8 mouse cellular contexts compared by ENCODE assay signal in the genomic region with DNA sequence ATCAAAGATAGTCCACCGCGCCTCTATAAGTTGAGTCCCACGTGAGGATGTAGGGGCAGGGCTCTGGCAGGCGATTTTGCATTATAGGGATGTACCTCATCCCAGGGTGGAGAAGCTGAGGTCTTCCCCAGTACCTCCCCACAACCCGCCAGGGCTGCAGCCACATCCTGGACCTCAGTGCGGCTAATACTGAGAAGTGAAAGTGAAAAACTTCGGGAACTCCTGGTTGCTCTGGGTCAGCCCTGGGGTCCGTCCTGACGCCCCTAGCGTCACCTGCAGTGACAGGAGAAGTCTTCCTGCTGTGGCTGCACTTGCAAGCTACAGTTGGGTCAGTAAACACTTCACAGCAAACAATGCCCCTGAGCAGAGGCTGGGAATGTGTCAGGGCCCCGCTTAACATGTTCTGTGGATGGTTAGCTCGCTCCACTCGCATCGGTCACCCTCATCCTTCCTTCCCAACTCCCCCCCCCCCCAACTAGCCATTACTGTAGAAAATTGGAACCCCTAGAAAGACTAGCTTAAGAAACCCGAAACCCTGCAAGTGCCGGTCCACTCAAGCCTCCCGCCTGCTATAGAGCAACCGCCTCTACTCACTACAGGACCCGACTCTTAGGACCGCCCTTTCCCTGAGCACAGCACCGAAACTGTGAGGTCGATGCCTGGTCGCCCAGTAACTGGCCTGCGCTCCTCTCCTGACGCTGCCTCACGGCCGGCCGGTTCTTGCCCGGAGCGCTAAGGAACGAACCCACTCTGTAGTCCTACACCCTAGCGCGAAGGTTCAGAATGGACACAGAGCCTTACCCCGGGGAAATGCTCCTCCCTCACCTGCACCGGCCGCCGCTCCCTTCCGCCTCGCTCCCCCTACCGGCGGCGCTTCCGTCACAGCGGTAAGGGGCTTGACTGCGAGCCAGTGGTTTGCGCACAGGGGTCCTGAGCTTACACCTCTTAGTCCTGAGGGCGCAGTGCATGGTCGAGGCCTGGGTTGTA. TPM values are rescaled to one million over a fixed set of nuclear protein-coding genes. Genes with fewer than 3 reads are reported as not detected.
DNase-seq lines count a peak whose midpoint lies in the region; TF ChIP-seq lines count a peak whose summit lies in the region.

A gene (minus strand): TSS at position 868 of the 987 bp plus-strand sequence.

- H3K4me3 ChIP-seq in lung, adult 2 months (replicated peaks; ENCODE audit: extremely low read depth, low read depth, low read length): peak within 1 kb of the TSS; percentile 55
- H3K4me3 ChIP-seq in brown adipose tissue, adult 24 weeks (ENCODE audit: insufficient read depth, low read depth, low read length): peak within 1 kb of the TSS; percentile 53
- H3K4me3 ChIP-seq in midbrain, embryonic 10.5 days: peak within 1 kb of the TSS; percentile 42

- no peaks in the 10 kb centered on the region for H3K9me3 ChIP-seq in midbrain, embryonic 10.5 days (replicated peaks)

- no peaks in the 10 kb centered on the region for H3K4me1 ChIP-seq in lung, adult 2 months (ENCODE audit: control insufficient read depth, insufficient read depth, low read length)
- no peaks in the 10 kb centered on the region; the same call in 1 of the 2 replicates for H3K4me1 ChIP-seq in brown adipose tissue, adult 24 weeks (ENCODE audit: control insufficient read depth, insufficient read depth, insufficient read length, low read length)
- peaks cover 60% of the 10 kb centered on the region for H3K4me1 ChIP-seq in midbrain, embryonic 10.5 days

- WGBS in lung, adult 2 months: 6% methylated on average over 48 of the region's 48 CpGs
- under 1% methylated on average over 48 of the region's 48 CpGs for WGBS in midbrain, embryonic 10.5 days

- 0 out of 2 replicates have a peak, but pooled peaks have one; percentile 12 for TF ChIP-seq POLR2A in lung, adult 2 months (IDR thresholded peaks at IDR 0.05; ENCODE audit: borderline replicate concordance, extremely low read depth, low read depth, low read length)

- H3K36me3 ChIP-seq in midbrain, embryonic 10.5 days: no peaks in the 10 kb centered on the region

- no peak for DNase-seq in lung, adult 2 months
- DNase-seq in lung, postnatal 4 days: no peak
- DNase-seq in induced T-regulatory cell, adult 2 months (ENCODE audit: low read depth): peak; percentile 74
- peak; percentile 54 for DNase-seq in midbrain, embryonic 10.5 days (ENCODE audit: low spot score)
- peak; percentile 76 for DNase-seq in thymus, postnatal 14 days
- no peak for DNase-seq in gastrocnemius, postnatal 4 days (ENCODE audit: low spot score in 2 of 2)
- DNase-seq in gastrocnemius, postnatal 36 days: no peak

- peaks cover 100% of the 10 kb centered on the region for H3K27me3 ChIP-seq in midbrain, embryonic 10.5 days (ENCODE audit: low read depth, poor library complexity, severe bottlenecking)

- TF ChIP-seq CTCF in lung, adult 2 months (IDR thresholded peaks at IDR 0.05; ENCODE audit: insufficient read depth, low read length): no peak

- intact Hi-C loops in gastrocnemius, postnatal 36 days (cut with DNase I): no loop called here

- H3K27ac ChIP-seq in brown adipose tissue, adult 24 weeks (replicated peaks; ENCODE audit: low read depth, low read length): no peak within 1 kb of the TSS
- no peak within 1 kb of the TSS; the same call in 1 of the 2 replicates for H3K27ac ChIP-seq in midbrain, embryonic 10.5 days (replicated peaks)

RNA-seq across cellular contexts. Expression of the gene that starts here (rescaled TPM):
- 32.5 and 38.4 TPM in 2 replicates for polyA plus RNA-seq in lung, adult 2 months (2012; rRNA removed)
- polyA plus RNA-seq in brown adipose tissue, adult 24 weeks (2012; ENCODE audit: insufficient read depth, insufficient read length, missing spikeins): not detected in 2 replicates
- 0.97 and 1.7 TPM in 2 replicates for polyA plus RNA-seq in midbrain, embryonic 10.5 days (2016; fragmentation: Nextera tagmentation; extraction: Ambion mirVana)
- total RNA-seq in gastrocnemius, postnatal 4 days (2021): 10 to 100 TPM in 1 of 2 experiments, 1 to 10 TPM in 1; 3.9 to 10.8 TPM
- 10 to 100 TPM in 1 of 2 experiments, 1 to 10 TPM in 1; 8.7 to 11.1 TPM for total RNA-seq in gastrocnemius, postnatal 36 days (2021)

Comparison
In these comparisons a context has a peak if more than half of its experiments do, and no peak if none do; other contexts are left out.
1. RNA of the gene that starts here (polyA plus RNA-seq): 32.5 to 38.4 TPM in lung, adult 2 months; 0.97 to 1.7 TPM in midbrain, embryonic 10.5 days and not detected in brown adipose tissue, adult 24 weeks; every median in the first group is over 10 times any median in the second.
2. DNase-seq: peak in induced T-regulatory cell, adult 2 months (single experiment), midbrain, embryonic 10.5 days (single experiment) and thymus, postnatal 14 days (single experiment); none in lung, adult 2 months (single experiment), lung, postnatal 4 days (0 of 2), gastrocnemius, postnatal 4 days (0 of 2) and gastrocnemius, postnatal 36 days (0 of 2).
3. Peak in every context shown above with its lines, with median percentiles within 50 percentile points of each other: H3K4me3 ChIP-seq.